Mouse (Mus musculus): ENCODE measurements around the gene Pds5a.

Gene Pds5a

GRCm38 (mm10) chr5:65561125-65561893 is 136.8 kb downstream of the Pds5a start:
- peak; percentile 53 for DNase-seq

DNA sequence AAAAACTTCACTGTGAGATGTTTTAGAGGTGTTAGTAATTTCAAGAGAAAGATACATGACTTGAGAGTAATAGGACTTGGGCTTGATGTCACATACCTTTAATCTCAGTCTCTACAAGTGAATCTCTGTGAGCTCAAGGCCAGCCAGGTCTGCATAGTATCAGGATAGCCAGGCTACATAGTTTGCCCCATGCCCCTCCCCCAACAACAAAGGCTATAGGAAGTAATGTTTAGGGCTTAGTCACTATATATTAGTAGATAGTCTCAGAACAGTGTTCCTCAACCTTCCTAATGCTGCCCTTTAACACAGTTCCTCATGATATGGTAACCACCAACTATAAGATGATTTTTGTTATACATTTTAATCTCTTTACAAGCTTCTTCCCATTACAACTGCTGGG is 141.0 kb downstream of the Pds5a start:
- DNase-seq = no peak

Data from cerebellum, adult 11-12 months (tissue).